Mouse (Mus musculus): ENCODE measurements at regions not wholly inside any gene's neighbourhood (a gene's known extent, or its start where the extent isn't known, plus 50 kb on each side); places are given as distances from the start of the nearest gene placed in this dataset.

DNA sequence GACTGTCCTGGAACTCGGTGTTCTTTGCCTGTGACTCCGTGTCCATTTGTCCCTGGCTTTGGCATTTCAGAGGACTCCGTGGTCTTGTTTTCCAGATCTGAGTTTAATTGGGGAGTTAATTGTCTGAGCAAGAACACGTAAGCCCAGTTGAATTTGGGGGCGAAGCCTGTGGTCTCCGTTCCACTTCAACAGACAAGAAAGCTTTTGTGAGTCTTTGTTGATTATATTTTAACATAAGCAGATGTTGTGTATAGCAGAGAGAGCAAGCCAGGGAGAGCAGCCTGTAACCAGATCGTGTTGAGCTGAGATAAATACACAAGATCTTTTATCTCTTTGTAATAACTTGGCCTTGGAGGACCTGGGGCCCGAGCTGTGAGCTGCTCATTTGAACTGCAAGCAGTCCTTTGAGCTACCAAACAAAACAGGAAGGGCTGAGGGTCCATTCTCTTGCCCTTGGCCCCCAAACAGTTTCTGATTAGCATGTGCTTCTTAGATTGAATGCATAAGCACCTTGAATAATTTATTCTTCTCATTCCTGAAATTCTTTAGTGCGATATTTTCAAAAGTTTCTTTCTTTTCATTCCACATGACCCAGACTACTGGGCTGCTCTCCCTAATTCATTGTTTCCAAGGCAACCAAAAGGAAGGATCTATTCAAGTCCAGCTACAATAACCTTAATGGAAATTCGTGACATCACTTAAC, 111.1 kb downstream of the Nufip1 start:
- TF ChIP-seq POLR2A (IDR thresholded peaks at IDR 0.05; ENCODE audit: low read depth, low read length) (no peak), CTCF (IDR thresholded peaks at IDR 0.05; ENCODE audit: extremely low read depth, insufficient read length, insufficient replicate concordance, low read depth, low read length) (no peak)
